Mouse (Mus musculus): ENCODE results near the gene Efcab2. TPM values are rescaled to one million over a fixed set of nuclear protein-coding genes. Genes with fewer than 3 reads are reported as not detected.
"Not testable (repeated sequence)": the region's sequence is repeated elsewhere in the genome, so short reads cannot be mapped to it uniquely, and the experiment has no call there.

The Efcab2 gene
- polyA plus RNA-seq, 1 experiment from 2014 or later: 6.0 TPM

DNA sequence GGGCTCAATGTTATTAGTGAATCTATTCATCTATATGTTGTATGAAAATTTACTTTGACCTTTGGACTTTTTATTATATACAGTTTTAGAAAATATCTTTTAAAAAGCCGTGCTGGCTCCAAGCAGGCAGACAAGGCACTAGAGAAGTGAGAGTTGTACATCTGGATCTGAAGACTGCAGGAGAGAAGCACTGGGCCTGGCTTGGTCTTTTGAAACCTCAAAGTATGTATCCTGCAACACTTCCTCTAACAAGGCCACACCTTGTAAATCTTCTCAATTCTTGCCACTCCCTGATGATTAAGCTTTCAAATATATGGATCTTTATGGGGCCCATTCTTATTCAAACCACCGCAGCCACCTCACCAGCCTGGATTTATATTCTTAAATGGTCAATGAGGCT, 7.5 kb downstream of the Efcab2 start:
- not testable (repeated sequence) for H3K4me1 ChIP-seq (ENCODE audit: control insufficient read depth, insufficient read depth, low read length); H3K27ac ChIP-seq (ENCODE audit: low read depth, low read length); H3K9ac ChIP-seq (ENCODE audit: low read depth, low read length); H3K9me3 ChIP-seq (ENCODE audit: control insufficient read depth, low read length); H3K4me2 ChIP-seq (replicated peaks; ENCODE audit: low read depth, low read length); H3K4me3 ChIP-seq (ENCODE audit: low read length); ATAC-seq (ENCODE audit: low FRiP score, low TSS enrichment); H3K27me3 ChIP-seq (ENCODE audit: control insufficient read depth, insufficient read depth, low read length); H3K36me3 ChIP-seq (ENCODE audit: control insufficient read depth, insufficient read depth, low read length)
- WGBS: 88% methylated on average over 2 of the region's 2 CpGs

DNA sequence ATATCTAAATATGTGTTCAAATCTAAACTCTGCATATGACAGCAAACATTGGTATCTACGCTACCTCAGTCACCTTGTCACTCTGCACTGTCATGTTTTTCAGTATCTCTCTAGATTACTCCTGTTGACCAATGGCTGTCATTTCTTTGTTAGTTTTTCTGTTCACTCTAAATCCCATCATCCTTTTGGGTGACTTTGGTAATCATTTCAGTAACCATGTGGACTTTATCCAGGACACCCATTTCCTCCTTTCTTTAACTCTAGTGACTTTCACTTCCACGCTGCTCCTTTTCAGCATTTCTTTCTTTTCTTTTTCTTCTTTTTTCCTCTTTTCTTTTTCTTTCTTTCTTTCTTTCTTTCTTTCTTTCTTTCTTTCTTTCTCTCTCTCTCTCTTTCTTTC, 13.7 kb downstream of the Efcab2 start:
- no peak for ATAC-seq (ENCODE audit: low FRiP score, low TSS enrichment)
- Histone ChIP-seq H3K27ac (ENCODE audit: low read depth, low read length) (no peak overlapping the region), H3K36me3 (ENCODE audit: control insufficient read depth, insufficient read depth, low read length) (no peaks in the 10 kb centered on the region), H3K9ac (ENCODE audit: low read depth, low read length) (no peak overlapping the region), H3K4me2 (replicated peaks; ENCODE audit: low read depth, low read length) (no peak overlapping the region), H3K4me1 (ENCODE audit: control insufficient read depth, insufficient read depth, low read length) (no peaks in the 10 kb centered on the region), H3K27me3 (ENCODE audit: control insufficient read depth, insufficient read depth, low read length) (no peaks in the 10 kb centered on the region), H3K4me3 (ENCODE audit: low read length) (no peak overlapping the region), H3K9me3 (ENCODE audit: control insufficient read depth, low read length) (no peaks in the 10 kb centered on the region)
- 92% methylated on average over 2 of the region's 2 CpGs for WGBS

DNA sequence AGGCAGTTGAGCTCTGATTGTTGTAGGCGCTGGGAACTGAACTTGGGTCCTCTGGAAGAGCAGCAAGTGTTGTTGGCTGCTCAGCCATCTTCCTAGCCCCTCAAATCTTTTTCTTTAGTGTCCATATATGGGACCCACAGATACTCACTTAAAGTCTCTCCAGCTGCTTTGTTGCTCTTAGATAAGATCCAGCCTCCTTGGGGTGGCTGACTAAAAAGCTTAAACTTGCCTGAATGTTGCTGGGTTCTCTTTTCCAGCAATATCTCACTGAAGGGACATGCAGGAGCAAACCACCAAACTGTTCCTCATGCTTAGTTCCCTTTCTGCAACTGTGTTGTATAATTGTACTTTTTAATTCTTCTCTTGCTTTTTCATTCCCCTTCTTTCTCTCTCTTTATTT, 17.8 kb downstream of the Efcab2 start:
- H3K4me3 ChIP-seq (ENCODE audit: low read length): no peak overlapping the region
- H3K27me3 ChIP-seq (ENCODE audit: control insufficient read depth, insufficient read depth, low read length): no peaks in the 10 kb centered on the region
- H3K36me3 ChIP-seq (ENCODE audit: control insufficient read depth, insufficient read depth, low read length): no peaks in the 10 kb centered on the region
- no peak overlapping the region for H3K4me2 ChIP-seq (replicated peaks; ENCODE audit: low read depth, low read length)
- H3K9ac ChIP-seq (ENCODE audit: low read depth, low read length): no peak overlapping the region
- H3K27ac ChIP-seq (ENCODE audit: low read depth, low read length): no peak overlapping the region
- H3K9me3 ChIP-seq (ENCODE audit: control insufficient read depth, low read length): no peaks in the 10 kb centered on the region
- ATAC-seq (ENCODE audit: low FRiP score, low TSS enrichment): no peak
- no peaks in the 10 kb centered on the region for H3K4me1 ChIP-seq (ENCODE audit: control insufficient read depth, insufficient read depth, low read length)
- WGBS: 83% methylated on average over 1 of the region's 1 CpGs

DNA sequence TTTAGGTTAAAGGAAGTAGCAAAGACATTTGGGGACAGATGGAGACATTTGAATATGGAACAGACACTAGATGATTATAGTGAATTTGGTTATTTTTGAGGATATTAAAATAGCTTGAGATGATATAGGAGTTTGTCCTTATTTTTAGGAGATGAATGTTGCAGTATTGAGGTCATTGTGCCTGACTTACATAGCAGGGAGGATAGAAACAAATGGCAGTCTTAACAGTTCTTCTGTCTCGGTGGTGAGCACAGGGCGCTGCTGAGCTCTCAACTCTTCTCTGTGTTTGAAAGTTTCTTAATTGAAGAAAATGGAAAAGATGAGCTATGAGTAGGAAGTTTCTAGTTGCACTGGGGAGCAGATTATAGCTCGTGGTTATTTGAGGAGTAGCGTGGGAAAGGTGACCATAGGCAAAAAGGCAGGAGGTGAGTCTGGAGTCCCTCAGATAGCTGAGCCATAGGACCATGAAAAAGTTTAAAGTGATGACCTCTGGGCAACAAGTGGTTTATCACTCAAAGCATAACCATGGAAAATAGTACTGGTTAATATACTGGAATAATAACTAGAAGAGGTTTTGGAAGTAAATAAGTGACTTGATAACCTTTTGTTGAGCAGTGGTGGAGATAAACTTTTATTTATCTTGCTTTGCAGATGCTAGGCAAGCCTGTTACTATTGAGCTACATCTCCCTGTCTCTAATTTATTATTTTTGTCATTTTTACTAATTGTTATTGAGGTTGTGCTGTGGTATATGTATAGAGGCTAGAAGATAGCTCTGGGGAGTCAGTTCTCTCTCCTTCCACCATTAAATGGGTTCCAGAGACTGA, 25.9 kb downstream of the Efcab2 start:
- no peak overlapping the region for H3K4me2 ChIP-seq (replicated peaks; ENCODE audit: low read depth, low read length)
- H3K27me3 ChIP-seq (ENCODE audit: control insufficient read depth, insufficient read depth, low read length): no peaks in the 10 kb centered on the region
- 78% methylated on average over 4 of the region's 4 CpGs for WGBS
- ATAC-seq (ENCODE audit: low FRiP score, low TSS enrichment): no peak
- H3K4me3 ChIP-seq (ENCODE audit: low read length): no peak overlapping the region
- H3K4me1 ChIP-seq (ENCODE audit: control insufficient read depth, insufficient read depth, low read length): no peaks in the 10 kb centered on the region
- H3K9me3 ChIP-seq (ENCODE audit: control insufficient read depth, low read length): no peaks in the 10 kb centered on the region
- no peak overlapping the region for H3K27ac ChIP-seq (ENCODE audit: low read depth, low read length)
- H3K36me3 ChIP-seq (ENCODE audit: control insufficient read depth, insufficient read depth, low read length): no peaks in the 10 kb centered on the region
- H3K9ac ChIP-seq (ENCODE audit: low read depth, low read length): no peak overlapping the region

DNA sequence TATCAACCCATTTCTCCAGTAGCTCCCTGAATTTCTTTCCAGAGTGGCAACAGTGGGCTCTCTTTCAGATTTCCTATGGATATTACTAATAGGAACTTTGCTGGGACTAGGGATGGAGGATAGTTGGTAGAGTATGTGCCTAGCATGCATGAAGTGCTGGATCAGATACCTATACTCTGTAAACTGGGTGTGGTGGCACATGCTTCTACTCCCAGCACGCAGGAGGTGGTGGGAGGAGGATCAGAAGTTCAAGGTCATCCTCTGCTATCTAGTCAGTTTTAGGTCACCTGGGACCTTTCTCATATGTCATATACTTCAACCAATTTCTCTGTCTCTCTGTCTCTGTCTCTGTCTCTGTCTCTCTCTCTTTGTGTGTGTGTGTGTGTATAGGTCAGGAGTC, 27.7 kb downstream of the Efcab2 start:
- Histone ChIP-seq H3K27ac (ENCODE audit: low read depth, low read length) (no peak overlapping the region), H3K27me3 (ENCODE audit: control insufficient read depth, insufficient read depth, low read length) (no peaks in the 10 kb centered on the region), H3K4me2 (replicated peaks; ENCODE audit: low read depth, low read length) (no peak overlapping the region), H3K9me3 (ENCODE audit: control insufficient read depth, low read length) (no peaks in the 10 kb centered on the region), H3K4me3 (ENCODE audit: low read length) (no peak overlapping the region), H3K36me3 (ENCODE audit: control insufficient read depth, insufficient read depth, low read length) (no peaks in the 10 kb centered on the region), H3K9ac (ENCODE audit: low read depth, low read length) (no peak overlapping the region), H3K4me1 (ENCODE audit: control insufficient read depth, insufficient read depth, low read length) (no peaks in the 10 kb centered on the region)
- 74% methylated on average over 1 of the region's 1 CpGs for WGBS
- no peak for ATAC-seq (ENCODE audit: low FRiP score, low TSS enrichment)

DNA sequence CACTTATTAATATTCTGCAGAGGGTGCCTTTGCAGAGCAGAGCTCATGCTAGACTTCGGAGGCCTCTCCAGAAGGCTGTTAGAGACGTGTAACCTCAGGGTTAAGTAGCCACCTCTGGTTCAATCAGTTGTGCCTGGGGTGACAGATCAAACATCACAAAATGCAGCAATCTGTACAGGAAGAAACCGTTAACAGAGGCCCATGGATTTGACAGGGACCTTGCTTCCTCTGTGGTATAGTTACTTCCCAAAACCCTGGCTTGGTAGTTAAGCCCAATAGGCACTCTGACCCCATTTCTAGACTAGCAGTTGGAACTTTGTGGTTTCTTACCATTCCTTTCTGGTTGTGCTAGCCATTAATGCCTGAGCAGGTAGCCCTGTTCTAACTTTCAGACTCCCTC, 38.5 kb downstream of the Efcab2 start:
- Histone ChIP-seq H3K9ac (ENCODE audit: low read depth, low read length) (no peak overlapping the region), H3K4me2 (replicated peaks; ENCODE audit: low read depth, low read length) (no peak overlapping the region), H3K27ac (ENCODE audit: low read depth, low read length) (no peak overlapping the region), H3K4me1 (ENCODE audit: control insufficient read depth, insufficient read depth, low read length) (no peaks in the 10 kb centered on the region), H3K27me3 (ENCODE audit: control insufficient read depth, insufficient read depth, low read length) (no peaks in the 10 kb centered on the region), H3K36me3 (ENCODE audit: control insufficient read depth, insufficient read depth, low read length) (no peaks in the 10 kb centered on the region), H3K9me3 (ENCODE audit: control insufficient read depth, low read length) (no peaks in the 10 kb centered on the region), H3K4me3 (ENCODE audit: low read length) (no peak overlapping the region)
- no peak for ATAC-seq (ENCODE audit: low FRiP score, low TSS enrichment)
- WGBS: 30% methylated on average over 3 of the region's 3 CpGs

DNA sequence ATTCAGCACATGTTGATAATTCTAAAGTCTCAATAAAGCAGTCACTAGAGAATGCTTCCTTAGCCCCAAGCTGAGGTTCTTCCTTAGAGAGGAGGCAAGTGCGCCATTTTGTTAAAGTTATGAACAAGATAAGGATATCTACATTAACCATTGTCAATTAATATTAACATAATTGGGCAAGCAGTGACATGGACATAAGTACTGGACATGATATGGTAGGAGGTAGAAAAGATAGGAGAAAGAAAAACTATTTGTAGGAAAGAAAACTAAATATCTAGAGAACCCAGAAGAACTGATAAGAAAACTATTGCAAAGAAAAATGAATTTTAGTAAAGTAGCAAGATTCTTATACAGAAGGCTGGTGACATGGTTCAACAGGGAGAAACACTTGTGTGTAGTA, 41.2 kb downstream of the Efcab2 start:
- no peaks in the 10 kb centered on the region for H3K27me3 ChIP-seq (ENCODE audit: control insufficient read depth, insufficient read depth, low read length)
- no peak for ATAC-seq (ENCODE audit: low FRiP score, low TSS enrichment)
- 94% methylated on average over 1 of the region's 1 CpGs for WGBS

DNA sequence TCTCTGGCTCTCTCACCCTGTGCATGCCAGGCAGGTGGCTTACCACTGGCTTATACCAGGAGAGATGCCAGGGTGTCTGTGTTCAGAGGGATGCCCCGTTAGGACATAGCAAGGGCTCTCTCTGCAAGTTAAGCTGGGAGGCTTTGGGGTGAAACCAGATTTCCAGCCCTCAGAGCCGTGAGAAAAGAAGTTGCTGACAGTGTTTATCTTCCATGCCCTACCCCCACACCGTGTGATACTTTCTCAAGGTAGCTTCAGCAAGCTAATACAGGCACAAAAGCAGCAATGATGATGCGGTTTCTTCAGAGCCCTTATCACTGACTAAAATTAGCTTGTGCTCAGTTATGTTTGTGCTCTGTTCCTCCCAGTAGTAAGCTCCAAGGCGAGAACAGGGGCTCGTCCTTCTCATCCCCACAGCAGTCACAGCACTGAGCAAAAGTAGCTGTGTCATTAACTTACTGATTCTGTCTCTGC, 42.4 kb downstream of the Efcab2 start:
- Histone ChIP-seq H3K9me3 (ENCODE audit: control insufficient read depth, low read length) (no peaks in the 10 kb centered on the region), H3K27me3 (ENCODE audit: control insufficient read depth, insufficient read depth, low read length) (no peaks in the 10 kb centered on the region), H3K9ac (ENCODE audit: low read depth, low read length) (no peak overlapping the region), H3K4me2 (replicated peaks; ENCODE audit: low read depth, low read length) (no peak overlapping the region), H3K36me3 (ENCODE audit: control insufficient read depth, insufficient read depth, low read length) (no peaks in the 10 kb centered on the region), H3K4me3 (ENCODE audit: low read length) (no peak overlapping the region), H3K4me1 (ENCODE audit: control insufficient read depth, insufficient read depth, low read length) (no peaks in the 10 kb centered on the region), H3K27ac (ENCODE audit: low read depth, low read length) (no peak overlapping the region)
- ATAC-seq (ENCODE audit: low FRiP score, low TSS enrichment): no peak
- WGBS: 63% methylated on average over 6 of the region's 6 CpGs

More for the DNA sequence above, 41.2 kb downstream of the Efcab2 start:
- no peaks in the 10 kb centered on the region for H3K9me3 ChIP-seq (ENCODE audit: control insufficient read depth, low read length)
- no peak overlapping the region for H3K27ac ChIP-seq (ENCODE audit: low read depth, low read length)
- no peaks in the 10 kb centered on the region for H3K36me3 ChIP-seq (ENCODE audit: control insufficient read depth, insufficient read depth, low read length)
- no peak overlapping the region for H3K9ac ChIP-seq (ENCODE audit: low read depth, low read length)
- no peak overlapping the region for H3K4me2 ChIP-seq (replicated peaks; ENCODE audit: low read depth, low read length)
- H3K4me1 ChIP-seq (ENCODE audit: control insufficient read depth, insufficient read depth, low read length): no peaks in the 10 kb centered on the region
- H3K4me3 ChIP-seq (ENCODE audit: low read length): no peak overlapping the region

DNA sequence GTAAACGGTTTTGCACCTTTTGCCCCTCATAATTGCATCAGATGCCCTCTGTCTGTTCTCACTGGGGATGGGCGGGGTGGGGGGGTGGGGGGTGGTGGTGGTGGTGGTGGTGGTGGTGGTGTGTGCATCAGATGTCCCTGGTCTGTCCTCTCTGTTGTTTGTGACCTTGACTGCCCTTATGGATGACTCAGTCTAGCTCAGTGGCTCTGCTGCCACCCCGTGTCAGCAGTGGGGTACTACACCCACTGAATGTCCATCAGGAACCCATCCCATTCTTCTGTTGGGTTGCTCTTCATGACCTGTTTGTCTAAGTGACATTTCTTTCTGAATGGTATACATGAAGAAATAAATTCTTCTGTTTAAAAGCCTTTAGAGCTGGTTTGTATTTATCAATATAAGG, 43.3 kb downstream of the Efcab2 start:
- Histone ChIP-seq H3K9me3 (ENCODE audit: control insufficient read depth, low read length) (no peaks in the 10 kb centered on the region), H3K4me1 (ENCODE audit: control insufficient read depth, insufficient read depth, low read length) (no peaks in the 10 kb centered on the region), H3K36me3 (ENCODE audit: control insufficient read depth, insufficient read depth, low read length) (no peaks in the 10 kb centered on the region), H3K27me3 (ENCODE audit: control insufficient read depth, insufficient read depth, low read length) (no peaks in the 10 kb centered on the region), H3K4me2 (replicated peaks; ENCODE audit: low read depth, low read length) (no peak overlapping the region), H3K4me3 (ENCODE audit: low read length) (no peak overlapping the region), H3K9ac (ENCODE audit: low read depth, low read length) (no peak overlapping the region), H3K27ac (ENCODE audit: low read depth, low read length) (no peak overlapping the region)
- WGBS: 19% methylated on average over 3 of the region's 3 CpGs
- ATAC-seq (ENCODE audit: low FRiP score, low TSS enrichment): peak; percentile 85

Measured in kidney, embryonic 14.5 days (tissue).